Mouse (Mus musculus) heart, adult 2 months (tissue): Measurements from ENCODE around the gene Sh2b1. TPM values are rescaled to one million over a fixed set of nuclear protein-coding genes. Genes with fewer than 3 reads are reported as not detected.

Source experiments
- DNase-seq, 2 experiments: peaks; one replicate each; pipeline ENCODE4 v3.0.0; 2021
- H3K27ac ChIP-seq: fragments of 200-600 bp; 2 replicates; pipeline ENCODE4 v1.8.1; 2022
- H3K27me3 ChIP-seq: fragments of 200-500 bp; 2 replicates; pipeline ENCODE4 v1.6.1; 2012; ENCODE audit warnings: mild to moderate bottlenecking, low read length, inconsistent platforms, mixed read lengths; ENCODE audit not compliant: control insufficient read depth, insufficient read depth
- H3K36me3 ChIP-seq: fragments of 200-500 bp; 2 replicates; pipeline ENCODE4 v1.6.1; 2012; ENCODE audit warnings: low read length, inconsistent platforms; ENCODE audit not compliant: control insufficient read depth, insufficient read depth
- H3K4me1 ChIP-seq: fragments of 200-500 bp; 2 replicates; pipeline ENCODE4 v1.6.1; 2011; ENCODE audit warnings: low read length; ENCODE audit not compliant: control insufficient read depth, insufficient read depth
- H3K4me3 ChIP-seq: fragments of 200-600 bp; 2 replicates; pipeline ENCODE4 v1.8.1; 2022
- H3K79me2 ChIP-seq: fragments of 200-500 bp; replicated peaks from 2 replicates; pipeline ENCODE4 v1.6.1; 2012; ENCODE audit warnings: mild to moderate bottlenecking, inconsistent platforms, low read length, moderate library complexity, mixed read lengths; ENCODE audit not compliant: control insufficient read depth, insufficient read depth
- H3K9ac ChIP-seq: fragments of 200-500 bp; 2 replicates; pipeline ENCODE4 v1.6.1; 2012; ENCODE audit warnings: low read depth, mild to moderate bottlenecking, control low read depth, inconsistent platforms, low read length, mixed read lengths
- CTCF ChIP-seq: fragments of 200-600 bp; IDR thresholded peaks from 2 replicates; pipeline ENCODE4 v1.8.1; 2022; ENCODE audit warnings: antibody characterized with exemption, mild to moderate bottlenecking, moderate library complexity
- EP300 ChIP-seq: fragments of 200-500 bp; IDR thresholded peaks from 2 replicates; pipeline ENCODE4 v1.6.1; 2011; ENCODE audit warnings: low read depth, low read length, control low read depth; ENCODE audit not compliant: insufficient read depth
- POLR2A ChIP-seq: fragments of 200-500 bp; IDR thresholded peaks from 2 replicates; pipeline ENCODE4 v1.6.1; 2011; ENCODE audit warnings: mild to moderate bottlenecking, low read depth, low read length, control low read depth; ENCODE audit not compliant: insufficient read depth
- WGBS: fragments of 180-500 bp; shearing (Covaris S2); methylation state at CpG from one replicate; pipeline ENCODE4 v1.1.7; 2018; 5-methylcytosine and 5-hydroxymethylcytosine counted together
- intact Hi-C: fragments of 180-260 bp; cut with DNase I; formaldehyde crosslinking; loops from one replicate; pipeline ENCODE4 v1.15.1; 2025
- long read RNA-seq: library from polyadenylated mRNA; stranded (forward); transcript quantifications from one replicate; pipeline ENCODE4 v2.0.0, GENCODE M21; 2021
- polyA plus RNA-seq: library from polyadenylated mRNA; depleted of rRNA; stranded (reverse); fragments of >200 nt; gene quantifications from 2 replicates; pipeline ENCODE4 v1.2.3, GENCODE M21; 2012; rRNA removed
- total RNA-seq, 2 experiments: library from RNA; stranded (reverse); gene quantifications; 2 replicates each; pipeline ENCODE4 v1.2.3; 2021

Sh2b1 gene
- total RNA-seq (10 to 100 TPM; 42.5 to 46.1 TPM), polyA plus RNA-seq (58.2 and 59.2 TPM in 2 replicates)
- long read RNA-seq, partial matches to known transcripts, result 13 of 48 reads
- long read RNA-seq, other reads (novel, unspliced or antisense), result 29 of 48 reads

DNA sequence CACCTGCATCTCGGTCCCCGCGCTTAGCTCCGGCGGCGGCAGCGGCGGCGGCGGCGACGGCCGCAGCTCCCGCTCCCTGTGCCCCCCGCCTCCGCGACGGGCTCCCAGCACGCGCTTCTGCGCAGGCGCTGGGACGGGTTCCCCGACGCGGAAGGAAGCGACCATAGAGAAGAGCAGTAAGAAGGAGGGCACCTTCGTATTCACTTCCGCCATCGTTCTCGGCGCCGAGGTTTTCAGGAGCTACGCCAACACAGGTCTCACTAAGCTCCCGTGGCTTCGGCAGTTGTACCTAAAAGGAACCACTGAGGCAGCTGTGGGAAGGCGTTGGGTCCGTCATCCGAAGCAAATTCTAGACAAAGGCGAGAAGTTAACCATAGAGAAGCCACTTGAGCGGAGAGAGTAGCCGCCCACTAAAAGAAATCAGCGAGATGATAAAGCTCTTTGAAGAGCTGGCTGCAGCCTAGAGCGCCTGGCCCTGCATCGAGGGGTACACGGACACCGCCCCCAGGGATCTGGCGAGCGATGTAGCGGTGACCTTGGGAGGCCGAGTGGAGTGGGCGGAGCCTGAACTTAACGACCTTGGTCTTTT lies at the start of gene Sh2b1:
Sh2b1 (minus strand) TSS at position 432 of the 589 bp plus-strand sequence.
- intact Hi-C loops, result loop anchor here (2.0 kb wide), 1 partner anchor 92 kb away; the partner anchor contains the start of gene Eif3c
- H3K27me3 ChIP-seq, result no peaks in the 10 kb centered on the region
- TF ChIP-seq POLR2A (peak; percentile 89), CTCF (peak; percentile 57), EP300 (peak; percentile 25; the same call in 1 of the 2 replicates)
- no peaks in the 10 kb centered on the region for H3K79me2 ChIP-seq
- H3K27ac ChIP-seq, result peak within 1 kb of the TSS; percentile 95
- under 1% methylated on average over 53 of the region's 53 CpGs for WGBS
- peak within 1 kb of the TSS; percentile 66 for H3K4me3 ChIP-seq
- H3K4me1 ChIP-seq, result peaks cover 2% of the 10 kb centered on the region
- no peaks in the 10 kb centered on the region for H3K36me3 ChIP-seq
- DNase-seq, result peak; percentile 89 to 92
- H3K9ac ChIP-seq, result peak within 1 kb of the TSS; percentile 84

DNA sequence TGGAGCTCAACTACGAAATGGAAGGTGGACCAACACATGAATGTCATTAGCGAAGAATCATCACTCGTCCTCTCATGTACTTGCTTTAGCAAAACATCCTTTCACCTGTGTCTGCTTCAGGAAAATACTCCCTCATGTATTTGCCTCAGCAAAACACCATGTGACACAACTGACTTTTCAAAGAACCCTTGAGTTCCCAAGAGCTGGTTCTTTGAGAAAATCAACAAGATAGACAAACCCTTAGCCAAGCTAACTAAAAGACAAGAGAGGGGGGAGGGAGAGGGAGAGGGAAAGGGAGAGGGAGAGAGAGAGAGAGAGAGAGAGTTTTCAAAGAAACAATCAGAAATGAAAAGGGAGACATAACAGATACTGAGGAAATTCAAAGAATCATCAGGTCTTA lies 48.1 kb upstream of the Sh2b1 start:
- Histone ChIP-seq H3K79me2 (no peaks in the 10 kb centered on the region), H3K4me1 (no peaks in the 10 kb centered on the region; the same call in 1 of the 2 replicates), H3K27ac (no peak overlapping the region), H3K27me3 (no peaks in the 10 kb centered on the region), H3K36me3 (no peaks in the 10 kb centered on the region), H3K4me3 (no peak overlapping the region), H3K9ac (no peak overlapping the region)
- no peak for TF ChIP-seq POLR2A
- TF ChIP-seq CTCF, result no peak
- no peak for TF ChIP-seq EP300
- intact Hi-C loops, result no loop called here
- 71% methylated on average over 3 of the region's 3 CpGs for WGBS
- DNase-seq, result no peak

DNA sequence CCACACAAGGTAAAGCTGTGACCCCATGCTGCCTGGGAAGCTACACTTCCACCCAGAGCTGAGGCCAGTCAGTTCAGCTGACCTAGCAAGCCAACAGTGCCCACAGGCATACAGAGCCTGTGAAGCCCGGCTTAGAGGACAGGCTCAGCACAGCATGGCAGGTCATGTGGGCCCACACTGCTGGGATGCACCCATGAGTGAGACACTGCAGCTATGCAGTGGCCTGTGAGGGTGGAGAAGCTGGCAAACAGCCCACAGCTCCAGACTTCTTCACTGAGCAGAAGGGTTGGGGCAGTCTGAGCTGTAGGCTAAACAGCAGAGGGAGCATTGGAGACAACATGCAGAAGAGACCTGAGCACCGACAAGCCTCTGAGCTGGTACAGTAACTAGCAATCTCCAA lies 44.3 kb upstream of the Sh2b1 start:
- H3K36me3 ChIP-seq, result no peaks in the 10 kb centered on the region
- no peaks in the 10 kb centered on the region for H3K27me3 ChIP-seq
- no peak for DNase-seq
- intact Hi-C loops, result no loop called here
- 46% methylated on average over 2 of the region's 2 CpGs for WGBS
- H3K9ac ChIP-seq, result no peak overlapping the region
- no peaks in the 10 kb centered on the region for H3K4me1 ChIP-seq
- TF ChIP-seq CTCF (no peak), POLR2A (no peak), EP300 (no peak)
- no peak overlapping the region for H3K4me3 ChIP-seq
- no peak overlapping the region for H3K27ac ChIP-seq
- no peaks in the 10 kb centered on the region for H3K79me2 ChIP-seq

DNA sequence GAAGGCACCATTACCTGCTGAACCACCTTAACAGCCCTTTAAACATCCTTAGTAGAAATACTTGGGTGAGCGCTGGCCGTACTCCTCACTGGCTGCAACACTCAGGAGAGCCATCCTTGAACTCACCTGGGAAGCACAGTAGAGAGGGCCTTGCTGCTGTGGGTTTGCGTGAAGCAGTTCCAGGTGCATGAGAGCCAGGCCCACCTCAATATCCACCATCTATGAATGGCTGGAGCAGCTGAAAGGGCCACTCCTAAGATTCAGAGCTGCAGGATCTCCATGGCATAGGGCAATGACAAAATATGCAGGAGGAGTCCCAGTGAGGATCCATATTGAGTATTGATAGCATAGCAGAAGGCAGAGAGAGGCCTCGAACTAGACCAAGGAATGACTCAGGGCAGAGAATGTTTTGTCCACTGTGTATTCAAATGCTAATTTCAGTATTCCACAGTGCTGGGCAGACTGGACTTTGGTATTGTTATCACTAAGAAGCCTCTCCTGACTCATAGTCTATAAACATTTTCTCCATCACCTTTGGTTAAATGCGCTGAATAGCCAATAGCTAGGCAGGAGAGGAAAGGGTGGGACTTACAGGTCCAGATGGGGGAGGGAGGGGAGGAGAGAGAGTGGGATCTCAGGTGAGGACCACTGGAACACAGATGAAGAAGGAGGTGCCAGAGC lies 43.2 kb upstream of the Sh2b1 start:
- Histone ChIP-seq H3K79me2 (no peaks in the 10 kb centered on the region), H3K36me3 (no peaks in the 10 kb centered on the region), H3K4me1 (no peaks in the 10 kb centered on the region), H3K27ac (no peak overlapping the region), H3K27me3 (no peaks in the 10 kb centered on the region), H3K4me3 (no peak overlapping the region), H3K9ac (no peak overlapping the region)
- DNase-seq, result no peak
- WGBS, result 90% methylated on average over 5 of the region's 5 CpGs
- intact Hi-C loops, result no loop called here
- TF ChIP-seq CTCF, result no peak
- TF ChIP-seq POLR2A, result no peak
- TF ChIP-seq EP300, result no peak

DNA sequence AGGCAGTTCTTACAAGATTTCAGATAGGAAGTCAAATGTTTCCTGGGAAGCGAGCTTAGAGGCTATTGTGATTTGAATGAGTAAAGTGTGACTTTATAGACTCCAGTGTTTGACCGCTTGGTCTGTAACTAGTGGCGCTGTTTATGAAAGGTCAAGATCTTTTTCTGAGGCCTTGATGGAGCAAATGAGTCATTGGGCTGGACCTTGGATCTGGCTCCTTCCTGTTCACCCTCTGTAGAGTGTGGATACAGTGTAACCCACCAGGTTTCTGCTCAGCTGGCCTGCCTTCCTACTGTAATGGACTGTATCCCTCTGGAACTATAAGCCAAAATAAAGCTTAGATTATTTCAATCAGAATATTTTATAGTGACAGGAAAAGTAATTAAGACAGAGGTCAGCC lies 36.1 kb upstream of the Sh2b1 start:
- Histone ChIP-seq H3K79me2 (no peaks in the 10 kb centered on the region), H3K27me3 (no peaks in the 10 kb centered on the region), H3K36me3 (no peaks in the 10 kb centered on the region), H3K27ac (no peak overlapping the region), H3K4me1 (no peaks in the 10 kb centered on the region), H3K4me3 (no peak overlapping the region), H3K9ac (no peak overlapping the region)
- DNase-seq, result no peak
- 51% methylated on average over 3 of the region's 3 CpGs for WGBS
- intact Hi-C loops, result no loop called here
- no peak for TF ChIP-seq EP300
- no peak for TF ChIP-seq POLR2A
- no peak for TF ChIP-seq CTCF

DNA sequence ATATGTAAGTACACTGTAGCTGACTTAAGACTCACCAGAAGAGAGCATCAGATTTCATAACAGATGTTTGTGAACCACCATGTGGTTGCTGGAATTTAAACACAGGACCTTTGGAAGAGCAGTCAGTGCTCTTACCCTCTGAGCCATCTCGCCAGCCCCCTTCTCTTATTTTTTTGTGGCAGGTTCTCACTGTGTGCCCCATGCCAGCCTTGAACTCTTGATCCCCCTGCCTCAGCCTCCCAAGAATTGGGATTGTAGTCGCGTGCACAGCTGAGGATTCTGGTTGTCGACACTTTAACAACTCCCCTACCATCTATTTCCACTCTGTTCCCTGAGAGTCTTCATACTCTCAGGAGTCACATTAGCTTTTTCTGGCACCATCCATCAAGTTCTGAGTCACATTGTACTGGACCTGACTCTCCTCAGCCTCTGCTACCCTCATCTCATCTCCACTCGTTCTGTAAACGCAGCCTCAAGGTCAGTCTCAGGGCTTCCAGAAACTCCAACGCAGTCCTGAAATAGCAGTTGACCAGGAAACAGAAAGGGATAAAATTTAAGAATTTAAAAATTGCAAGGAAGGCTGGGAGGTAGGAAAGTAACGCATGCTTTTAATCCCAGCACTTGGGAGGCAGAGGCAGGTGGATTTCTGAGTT lies 32.0 kb upstream of the Sh2b1 start:
- H3K36me3 ChIP-seq, result no peaks in the 10 kb centered on the region
- no peaks in the 10 kb centered on the region for H3K27me3 ChIP-seq
- no peak for DNase-seq
- WGBS, result 73% methylated on average over 8 of the region's 8 CpGs
- TF ChIP-seq CTCF (no peak), EP300 (no peak), POLR2A (no peak)
- H3K4me1 ChIP-seq, result no peaks in the 10 kb centered on the region
- no peak overlapping the region for H3K4me3 ChIP-seq
- no peak overlapping the region for H3K27ac ChIP-seq
- intact Hi-C loops, result loop anchor here (10.0 kb wide), 1 partner anchor 358 kb away; the partner anchor contains the start of genes Hirip3 and Ino80e
- no peak overlapping the region for H3K9ac ChIP-seq
- no peaks in the 10 kb centered on the region for H3K79me2 ChIP-seq
